Mouse (Mus musculus) cerebellum, adult 11 months (tissue): Measurements from ENCODE around the gene Gm13271.
A peak's percentile ranks its signal among the peaks of the same experiment; 100 is the strongest.
"Not testable (repeated sequence)": the region's sequence is repeated elsewhere in the genome, so short reads cannot be mapped to it uniquely, and the experiment has no call there.

ENCODE experiments used
- DNase-seq: peaks from one replicate; pipeline ENCODE4 v3.0.0; 2022

Gene Gm13271

DNA sequence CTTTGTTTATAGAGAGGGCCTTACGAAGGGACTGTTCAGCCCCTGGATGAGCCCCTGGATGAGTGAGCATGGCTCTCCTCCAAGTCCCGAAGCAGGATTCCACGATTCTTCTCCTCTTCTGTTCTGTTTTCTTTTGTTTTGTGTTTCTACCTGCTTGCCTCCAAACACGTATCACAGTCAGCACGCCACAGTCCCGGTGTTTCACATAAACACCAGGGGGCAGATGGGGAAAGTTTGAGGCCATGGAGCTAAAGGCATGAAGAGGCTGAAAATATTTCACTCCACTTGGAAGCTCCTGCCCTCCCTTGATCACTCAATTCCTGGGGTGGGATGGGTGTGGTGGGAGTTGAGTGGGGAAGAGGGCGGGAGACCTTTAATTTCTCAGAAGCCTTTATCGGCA, 7.1 kb downstream of the Gm13271 start:
- peak; percentile 78 for DNase-seq

GRCm38 (mm10) chr4:88762341-88762740, 7.7 kb downstream of the Gm13271 start:
- not testable (repeated sequence) for DNase-seq

DNA sequence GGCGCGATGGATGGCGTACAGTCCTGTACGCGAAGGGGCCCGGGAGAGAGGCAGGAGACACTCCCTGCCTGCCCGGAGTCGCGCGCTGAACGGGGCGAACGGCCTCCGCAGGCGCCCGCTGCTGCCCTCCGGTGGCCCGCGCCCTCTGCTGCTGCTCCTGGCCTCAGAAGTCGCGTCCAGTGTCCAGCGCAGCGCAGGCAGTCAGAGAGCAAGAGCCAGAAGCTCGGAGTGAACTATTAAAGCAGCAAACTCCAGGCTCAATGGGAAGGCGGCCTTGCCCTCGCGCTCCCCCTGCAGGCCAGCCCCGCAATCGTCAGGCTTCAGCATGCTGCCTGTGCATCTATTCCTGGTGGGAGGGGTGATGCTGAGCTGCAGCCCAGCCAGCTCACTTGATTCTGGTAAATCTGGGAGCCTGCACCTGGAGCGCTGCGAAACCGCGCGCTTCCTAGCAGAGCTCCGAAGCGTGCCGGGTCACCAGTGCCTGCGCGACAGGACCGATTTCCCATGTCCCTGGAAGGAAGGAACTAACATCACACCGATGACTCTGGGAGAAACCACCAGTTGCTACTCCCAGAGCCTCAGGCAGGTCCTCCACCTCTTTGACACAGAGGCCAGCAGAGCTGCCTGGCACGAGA, 8.8 kb downstream of the Gm13271 start:
- peak; percentile 42 for DNase-seq

DNA sequence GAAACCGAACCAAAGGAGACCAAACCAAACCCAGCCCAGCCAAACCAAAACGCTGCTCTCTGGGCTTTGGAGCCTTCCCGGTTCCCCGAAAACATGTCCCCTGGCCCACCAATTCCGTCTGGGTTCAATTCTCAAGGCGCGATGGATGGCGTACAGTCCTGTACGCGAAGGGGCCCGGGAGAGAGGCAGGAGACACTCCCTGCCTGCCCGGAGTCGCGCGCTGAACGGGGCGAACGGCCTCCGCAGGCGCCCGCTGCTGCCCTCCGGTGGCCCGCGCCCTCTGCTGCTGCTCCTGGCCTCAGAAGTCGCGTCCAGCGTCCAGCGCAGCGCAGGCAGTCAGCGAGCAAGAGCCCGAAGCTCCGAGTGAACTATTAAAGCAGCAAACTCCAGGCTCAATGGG, 18.9 kb downstream of the Gm13271 start, which contains the start of gene Gm13290:
Gene Gm13290 (plus strand): TSS at position 301 of the 400 bp plus-strand sequence.
- DNase-seq, result not testable (repeated sequence)

DNA sequence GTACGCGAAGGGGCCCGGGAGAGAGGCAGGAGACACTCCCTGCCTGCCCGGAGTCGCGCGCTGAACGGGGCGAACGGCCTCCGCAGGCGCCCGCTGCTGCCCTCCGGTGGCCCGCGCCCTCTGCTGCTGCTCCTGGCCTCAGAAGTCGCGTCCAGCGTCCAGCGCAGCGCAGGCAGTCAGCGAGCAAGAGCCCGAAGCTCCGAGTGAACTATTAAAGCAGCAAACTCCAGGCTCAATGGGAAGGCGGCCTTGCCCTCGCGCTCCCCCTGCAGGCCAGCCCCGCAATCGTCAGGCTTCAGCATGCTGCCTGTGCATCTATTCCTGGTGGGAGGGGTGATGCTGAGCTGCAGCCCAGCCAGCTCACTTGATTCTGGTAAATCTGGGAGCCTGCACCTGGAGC, 22.0 kb downstream of the Gm13271 start, which contains the start of gene Gm13289:
Gene Gm13289 (plus strand): TSS at position 301 of the 400 bp plus-strand sequence.
- DNase-seq, result not testable (repeated sequence)

GRCm38 (mm10) chr4:88779550-88779949, 24.9 kb downstream of the Gm13271 start, which contains the start of gene Gm13272:
Gm13272 (plus strand) TSS chr4:88779850.
- not testable (repeated sequence) for DNase-seq

GRCm38 (mm10) chr4:88780320-88780719, 25.7 kb downstream of the Gm13271 start:
- DNase-seq, result not testable (repeated sequence)

- DNase-seq, result not testable (repeated sequence)
These were observed 27.2 kb downstream of the Gm13271 start, which contains the start of gene Ifnz for GRCm38 (mm10) chr4:88781831-88782230. Ifnz (plus strand) TSS chr4:88782131.

DNA sequence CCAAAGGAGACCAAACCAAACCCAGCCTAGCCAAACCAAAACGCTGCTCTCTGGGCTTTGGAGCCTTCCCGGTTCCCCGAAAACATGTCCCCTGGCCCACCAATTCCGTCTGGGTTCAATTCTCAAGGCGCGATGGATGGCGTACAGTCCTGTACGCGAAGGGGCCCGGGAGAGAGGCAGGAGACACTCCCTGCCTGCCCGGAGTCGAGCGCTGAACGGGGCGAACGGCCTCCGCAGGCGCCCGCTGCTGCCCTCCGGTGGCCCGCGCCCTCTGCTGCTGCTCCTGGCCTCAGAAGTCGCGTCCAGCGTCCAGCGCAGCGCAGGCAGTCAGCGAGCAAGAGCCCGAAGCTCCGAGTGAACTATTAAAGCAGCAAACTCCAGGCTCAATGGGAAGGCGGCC, 27.7 kb downstream of the Gm13271 start:
- not testable (repeated sequence) for DNase-seq

GRCm38 (mm10) chr4:88785409-88785808, 30.7 kb downstream of the Gm13271 start, which contains the start of gene Gm13276:
Gm13276 (plus strand) TSS chr4:88785709.
- DNase-seq, result not testable (repeated sequence)

- peak; percentile 61 for DNase-seq
These were observed 33.7 kb downstream of the Gm13271 start, which contains the start of gene Gm13277 for GRCm38 (mm10) chr4:88788402-88788801. Gm13277 (plus strand) TSS chr4:88788632.

- not testable (repeated sequence) for DNase-seq
These were observed 36.6 kb downstream of the Gm13271 start, which contains the start of gene Gm13278 for GRCm38 (mm10) chr4:88791250-88791649. Gm13278 (plus strand) TSS chr4:88791550.

DNA sequence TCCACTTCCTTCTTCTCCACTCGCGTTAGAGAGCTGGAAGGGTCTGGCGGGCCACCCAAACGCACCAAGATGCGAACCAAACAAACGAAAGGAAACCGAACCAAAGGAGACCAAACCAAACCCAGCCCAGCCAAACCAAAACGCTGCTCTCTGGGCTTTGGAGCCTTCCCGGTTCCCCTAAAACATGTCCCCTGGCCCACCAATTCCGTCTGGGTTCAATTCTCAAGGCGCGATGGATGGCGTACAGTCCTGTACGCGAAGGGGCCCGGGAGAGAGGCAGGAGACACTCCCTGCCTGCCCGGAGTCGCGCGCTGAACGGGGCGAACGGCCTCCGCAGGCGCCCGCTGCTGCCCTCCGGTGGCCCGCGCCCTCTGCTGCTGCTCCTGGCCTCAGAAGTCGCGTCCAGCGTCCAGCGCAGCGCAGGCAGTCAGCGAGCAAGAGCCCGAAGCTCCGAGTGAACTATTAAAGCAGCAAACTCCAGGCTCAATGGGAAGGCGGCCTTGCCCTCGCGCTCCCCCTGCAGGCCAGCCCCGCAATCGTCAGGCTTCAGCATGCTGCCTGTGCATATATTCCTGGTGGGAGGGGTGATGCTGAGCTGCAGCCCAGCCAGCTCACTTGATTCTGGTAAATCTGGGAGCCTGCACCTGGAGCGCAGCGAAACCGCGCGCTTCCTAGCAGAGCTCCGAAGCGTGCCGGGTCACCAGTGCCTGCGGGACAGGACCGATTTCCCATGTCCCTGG, 39.4 kb downstream of the Gm13271 start, which contains the start of gene Gm13275:
Gene Gm13275 (plus strand): TSS at position 552 of the 740 bp plus-strand sequence.
- DNase-seq, result peak; percentile 73

DNA sequence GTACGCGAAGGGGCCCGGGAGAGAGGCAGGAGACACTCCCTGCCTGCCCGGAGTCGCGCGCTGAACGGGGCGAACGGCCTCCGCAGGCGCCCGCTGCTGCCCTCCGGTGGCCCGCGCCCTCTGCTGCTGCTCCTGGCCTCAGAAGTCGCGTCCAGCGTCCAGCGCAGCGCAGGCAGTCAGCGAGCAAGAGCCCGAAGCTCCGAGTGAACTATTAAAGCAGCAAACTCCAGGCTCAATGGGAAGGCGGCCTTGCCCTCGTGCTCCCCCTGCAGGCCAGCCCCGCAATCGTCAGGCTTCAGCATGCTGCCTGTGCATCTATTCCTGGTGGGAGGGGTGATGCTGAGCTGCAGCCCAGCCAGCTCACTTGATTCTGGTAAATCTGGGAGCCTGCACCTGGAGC, 42.4 kb downstream of the Gm13271 start, which contains the start of gene Gm13279:
Gene Gm13279 (plus strand): TSS at position 301 of the 400 bp plus-strand sequence.
- DNase-seq, result not testable (repeated sequence)

DNA sequence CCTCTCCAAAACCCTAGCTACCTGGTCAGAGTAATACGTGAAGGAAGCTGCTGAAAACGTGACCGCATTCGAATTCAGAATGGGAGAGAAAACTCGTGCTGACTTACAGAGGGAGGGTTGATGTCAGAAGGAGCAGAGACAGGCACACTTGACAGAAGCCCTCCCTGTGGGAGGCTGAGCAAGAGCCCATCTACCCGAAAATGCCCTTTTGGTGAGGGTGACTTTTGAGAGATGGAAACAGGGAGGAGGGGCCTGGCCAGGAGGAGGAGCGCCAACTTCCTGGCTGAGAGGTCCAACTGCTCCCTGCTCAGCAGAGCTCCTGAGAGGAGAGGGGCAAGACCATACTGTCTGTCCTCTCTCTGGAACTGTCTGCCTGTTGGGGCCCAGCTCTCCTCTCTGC, 44.7 kb downstream of the Gm13271 start, which contains the start of gene Gm13285:
Gene Gm13285 (plus strand): TSS at position 301 of the 400 bp plus-strand sequence.
- DNase-seq, result not testable (repeated sequence)

- DNase-seq, result not testable (repeated sequence)
These were observed 48.3 kb downstream of the Gm13271 start, which contains the start of gene Gm13287 for GRCm38 (mm10) chr4:88802954-88803353. Gm13287 (plus strand) TSS chr4:88803254.
